Mouse (Mus musculus) midbrain, postnatal 0 days (tissue): ENCODE measurements around the gene Rab11fip3. TPM values are rescaled to one million over a fixed set of nuclear protein-coding genes. Genes with fewer than 3 reads are reported as not detected.

Source experiments
- ATAC-seq: fragments of 200-750 bp; cut with Nextera tagmentation; 2 replicates; pipeline ENCODE4 v1.8.0; 2017; ENCODE audit warnings: moderate number of reproducible peaks, mild to moderate bottlenecking, moderate TSS enrichment, moderate library complexity; ENCODE audit not compliant: low FRiP score
- DNase-seq: peaks from one replicate; pipeline ENCODE4 v3.0.0-alpha.2; 2015; ENCODE audit warnings: low spot score
- H3K27ac ChIP-seq: fragments of 300-500 bp; sonication (generic); 2 replicates; pipeline ENCODE4 v1.5.1; 2014; ENCODE audit warnings: low read depth, mild to moderate bottlenecking, low read length, mixed read lengths
- H3K27me3 ChIP-seq: fragments of 300-500 bp; sonication (generic); 2 replicates; pipeline ENCODE4 v1.6.1; 2014; ENCODE audit warnings: low read length, control low read depth, mixed read lengths; ENCODE audit not compliant: insufficient read depth
- H3K36me3 ChIP-seq: fragments of 300-500 bp; sonication (generic); 2 replicates; pipeline ENCODE4 v1.6.1; 2014; ENCODE audit warnings: low read length, control low read depth, mixed read lengths; ENCODE audit not compliant: insufficient read depth
- H3K4me1 ChIP-seq: fragments of 300-500 bp; sonication (generic); 2 replicates; pipeline ENCODE4 v1.6.1; 2014; ENCODE audit warnings: mild to moderate bottlenecking, control low read depth, antibody characterized with exemption, low read length, mixed read lengths; ENCODE audit not compliant: insufficient read depth
- H3K4me2 ChIP-seq: fragments of 300-500 bp; sonication (generic); 2 replicates; pipeline ENCODE4 v1.6.1; 2014; ENCODE audit warnings: low read depth, mild to moderate bottlenecking, low read length, mixed read lengths; ENCODE audit not compliant: poor library complexity, severe bottlenecking
- H3K4me3 ChIP-seq: fragments of 300-500 bp; sonication (generic); 2 replicates; pipeline ENCODE4 v1.5.1; 2014; ENCODE audit warnings: low read depth, mild to moderate bottlenecking, low read length, moderate library complexity
- H3K9ac ChIP-seq: fragments of 300-500 bp; sonication (generic); replicated peaks from 2 replicates; pipeline ENCODE4 v1.6.1; 2014; ENCODE audit warnings: mild to moderate bottlenecking, low read length, moderate library complexity, mixed read lengths; ENCODE audit not compliant: poor library complexity, severe bottlenecking
- H3K9me3 ChIP-seq: fragments of 300-500 bp; sonication (generic); 2 replicates; pipeline ENCODE4 v1.6.1; 2016; ENCODE audit warnings: low read length, control low read depth
- CTCF ChIP-seq: IDR thresholded peaks from 2 replicates; pipeline ENCODE4 v1.5.1; 2016; ENCODE audit warnings: antibody characterized with exemption, mild to moderate bottlenecking
- WGBS: fragments of 180-500 bp; shearing (Covaris S2); extraction: QIAGEN DNeasy Blood & Tissue Kit; methylation state at CpG from one replicate; pipeline ENCODE4 v1.1.7; 2014; 5-methylcytosine and 5-hydroxymethylcytosine counted together
- polyA plus RNA-seq: library from polyadenylated mRNA; unstranded; fragments of >200 nt; fragmentation: Nextera tagmentation; extraction: Ambion mirVana; gene quantifications from 2 replicates; pipeline ENCODE4 v1.2.1, GENCODE M21; 2015
- total RNA-seq: library from RNA; depleted of rRNA; stranded (reverse); fragments of >200 nt; gene quantifications from 2 replicates; pipeline ENCODE4 v1.2.3, GENCODE M21; 2014

Gene Rab11fip3
- total and polyA plus RNA-seq, 2 experiments from 2014 or later, result 18.3 to 34.7 TPM

- Histone ChIP-seq H3K4me1 (no peaks in the 10 kb centered on the region), H3K9me3 (no peaks in the 10 kb centered on the region), H3K4me2 (no peak overlapping the region), H3K9ac (no peak overlapping the region), H3K36me3 (peaks cover 10% of the 10 kb centered on the region; the same call in 1 of the 2 replicates), H3K4me3 (no peak overlapping the region), H3K27ac (no peak overlapping the region), H3K27me3 (no peaks in the 10 kb centered on the region)
- no peak for DNase-seq
- ATAC-seq, result no peak
- 91% methylated on average over 8 of the region's 8 CpGs for WGBS
- TF ChIP-seq CTCF, result no peak
Observed at GRCm38 (mm10) chr17:26057278-26057677, 12.1 kb downstream of the Rab11fip3 start.

- DNase-seq, result no peak
- Histone ChIP-seq H3K4me3 (no peak overlapping the region), H3K4me1 (no peaks in the 10 kb centered on the region), H3K9me3 (no peaks in the 10 kb centered on the region), H3K9ac (no peak overlapping the region), H3K4me2 (no peak overlapping the region), H3K36me3 (peaks cover 10% of the 10 kb centered on the region; the same call in 1 of the 2 replicates), H3K27me3 (no peaks in the 10 kb centered on the region), H3K27ac (no peak overlapping the region)
- ATAC-seq, result no peak
- WGBS, result 41% methylated on average over 6 of the region's 6 CpGs
- no peak for TF ChIP-seq CTCF
Observed at GRCm38 (mm10) chr17:26055164-26055563, 14.2 kb downstream of the Rab11fip3 start.

GRCm38 (mm10) chr17:26054133-26054845 lies 15.1 kb downstream of the Rab11fip3 start:
- H3K27me3 ChIP-seq, result no peaks in the 10 kb centered on the region
- peaks cover 10% of the 10 kb centered on the region; the same call in 1 of the 2 replicates for H3K36me3 ChIP-seq
- no peak overlapping the region for H3K9ac ChIP-seq
- H3K9me3 ChIP-seq, result no peaks in the 10 kb centered on the region
- TF ChIP-seq CTCF, result no peak
- ATAC-seq, result no peak
- H3K27ac ChIP-seq, result no peak overlapping the region
- no peaks in the 10 kb centered on the region for H3K4me1 ChIP-seq
- WGBS, result 71% methylated on average over 17 of the region's 17 CpGs
- H3K4me3 ChIP-seq, result no peak overlapping the region
- DNase-seq, result no peak
- no peak overlapping the region for H3K4me2 ChIP-seq

GRCm38 (mm10) chr17:26052706-26053105 lies 16.6 kb downstream of the Rab11fip3 start:
- Histone ChIP-seq H3K4me2 (no peak overlapping the region), H3K36me3 (peaks cover 7% of the 10 kb centered on the region; the same call in 1 of the 2 replicates), H3K4me3 (no peak overlapping the region), H3K4me1 (no peaks in the 10 kb centered on the region), H3K9ac (no peak overlapping the region), H3K27me3 (no peaks in the 10 kb centered on the region), H3K9me3 (no peaks in the 10 kb centered on the region), H3K27ac (no peak overlapping the region)
- no peak for DNase-seq
- 94% methylated on average over 4 of the region's 4 CpGs for WGBS
- ATAC-seq, result no peak
- TF ChIP-seq CTCF, result no peak

GRCm38 (mm10) chr17:26052074-26052473 lies 17.3 kb downstream of the Rab11fip3 start:
- Histone ChIP-seq H3K9me3 (no peaks in the 10 kb centered on the region), H3K9ac (no peak overlapping the region), H3K27me3 (no peaks in the 10 kb centered on the region), H3K36me3 (peaks cover 4% of the 10 kb centered on the region; the same call in 1 of the 2 replicates), H3K4me2 (no peak overlapping the region), H3K27ac (no peak overlapping the region), H3K4me3 (no peak overlapping the region), H3K4me1 (no peaks in the 10 kb centered on the region)
- 94% methylated on average over 4 of the region's 4 CpGs for WGBS
- no peak for DNase-seq
- no peak for TF ChIP-seq CTCF
- ATAC-seq, result no peak

- Histone ChIP-seq H3K9ac (no peak overlapping the region), H3K36me3 (no peaks in the 10 kb centered on the region), H3K4me3 (no peak overlapping the region), H3K27ac (no peak overlapping the region), H3K27me3 (no peaks in the 10 kb centered on the region), H3K4me1 (no peaks in the 10 kb centered on the region), H3K4me2 (no peak overlapping the region), H3K9me3 (no peaks in the 10 kb centered on the region)
- DNase-seq, result no peak
- TF ChIP-seq CTCF, result no peak
- ATAC-seq, result no peak
- WGBS, result 91% methylated on average over 8 of the region's 8 CpGs
Observed at GRCm38 (mm10) chr17:26048118-26048517, 21.2 kb downstream of the Rab11fip3 start.
